Mouse (Mus musculus): ENCODE results near the gene Tut1.
"Not testable (repeated sequence)": the region's sequence is repeated elsewhere in the genome, so short reads cannot be mapped to it uniquely, and the experiment has no call there.

Gene Tut1

GRCm38 (mm10) chr19:9006915-9007314, 53.3 kb downstream of the Tut1 start:
- not testable (repeated sequence) for DNase-seq (ENCODE audit: low spot score)
